Mouse (Mus musculus) retina, postnatal 1 day (tissue): ENCODE data around the gene Mab21l3.
"Not testable (repeated sequence)": the region's sequence is repeated elsewhere in the genome, so short reads cannot be mapped to it uniquely, and the experiment has no call there.

Source experiments
- DNase-seq: peaks from one replicate; pipeline ENCODE4 v3.0.0-alpha.2; 2012

The Mab21l3 gene

GRCm38 (mm10) chr3:101836971-101837370, 11.8 kb downstream of the Mab21l3 start:
- DNase-seq, result no peak

GRCm38 (mm10) chr3:101836532-101836931, 12.2 kb downstream of the Mab21l3 start:
- DNase-seq, result no peak

DNA sequence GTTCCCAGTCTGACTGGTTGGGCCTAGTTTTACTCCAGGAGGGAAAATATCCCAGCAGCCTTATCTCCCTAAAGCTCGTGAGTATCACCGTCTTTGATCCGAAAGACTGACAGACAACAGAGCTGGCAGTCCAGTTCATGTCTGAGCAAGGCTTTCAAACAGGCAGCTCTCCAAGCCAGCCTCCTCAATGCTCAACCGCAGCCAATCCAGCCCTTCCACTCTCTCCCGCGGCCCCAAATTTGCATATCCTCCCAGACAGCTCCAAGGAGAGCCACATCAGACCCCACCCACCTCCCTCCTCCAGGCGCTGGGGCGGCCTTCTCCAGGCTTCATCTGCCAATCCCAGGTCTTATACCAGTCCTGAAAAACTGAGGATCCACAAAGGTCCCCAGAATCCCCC, 12.7 kb downstream of the Mab21l3 start:
- peak; percentile 80 for DNase-seq

- DNase-seq, result peak; percentile 50
Measured at GRCm38 (mm10) chr3:101831189-101831858, 17.4 kb downstream of the Mab21l3 start.

DNA sequence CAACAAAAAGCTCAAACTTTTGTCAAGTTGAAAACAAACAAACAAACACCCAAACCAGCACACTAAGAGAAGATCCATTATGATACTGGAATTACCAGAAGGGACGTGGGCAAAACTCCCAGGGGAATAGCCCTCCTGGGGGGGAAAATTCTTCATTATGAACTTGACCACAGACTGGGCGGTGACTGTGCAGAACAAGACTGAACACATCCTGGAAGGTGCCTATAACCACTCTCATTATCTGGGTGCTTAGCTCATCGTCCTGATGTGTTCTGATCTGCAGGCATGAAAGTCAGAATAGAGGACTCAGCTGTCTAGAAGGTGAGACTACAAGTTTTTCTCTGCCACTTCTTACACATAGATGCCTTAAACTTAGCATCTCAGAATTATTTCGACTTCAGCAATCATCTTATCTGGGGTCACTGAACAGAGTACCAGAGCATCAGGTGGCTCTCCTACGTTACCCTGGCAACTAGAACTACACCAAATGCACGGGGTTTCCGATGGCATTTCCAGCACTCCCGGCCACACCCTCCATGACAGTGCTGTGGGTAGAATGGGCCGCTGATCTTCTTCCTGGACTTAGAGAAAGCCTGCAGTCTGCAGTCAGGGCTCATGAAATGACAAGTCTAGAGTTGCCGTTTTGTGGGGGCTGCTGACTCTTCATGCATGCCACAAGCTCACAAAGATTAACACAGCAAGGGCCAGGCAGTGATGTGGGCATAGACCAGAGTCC, 18.7 kb downstream of the Mab21l3 start:
- DNase-seq, result no peak

GRCm38 (mm10) chr3:101828595-101828994, 20.2 kb downstream of the Mab21l3 start:
- DNase-seq, result no peak

DNA sequence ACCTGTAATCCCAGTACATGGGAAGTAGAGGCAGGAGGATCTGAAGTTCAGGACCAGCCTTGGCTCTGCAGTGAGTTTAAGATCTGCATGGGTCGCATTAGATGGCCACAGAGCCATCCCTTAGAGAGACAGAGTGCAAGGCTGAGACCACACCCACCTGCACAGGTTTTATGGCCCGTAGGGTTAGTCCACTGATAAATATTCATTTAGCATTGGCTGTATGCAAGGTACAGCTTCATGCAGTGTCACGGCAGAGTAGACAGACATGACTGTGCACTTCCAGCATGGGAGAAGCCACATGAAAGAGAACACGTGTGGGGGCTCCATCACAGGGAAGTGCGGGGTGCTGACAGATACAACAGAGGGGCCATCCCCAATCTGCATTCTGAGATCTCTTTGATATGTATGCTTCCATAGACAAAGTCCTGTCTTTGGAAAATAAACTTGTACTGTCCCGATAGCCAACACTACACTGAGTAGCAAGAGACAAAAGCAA, 21.5 kb downstream of the Mab21l3 start:
- DNase-seq, result no peak

GRCm38 (mm10) chr3:101824338-101824737, 24.4 kb downstream of the Mab21l3 start:
- no peak for DNase-seq

DNA sequence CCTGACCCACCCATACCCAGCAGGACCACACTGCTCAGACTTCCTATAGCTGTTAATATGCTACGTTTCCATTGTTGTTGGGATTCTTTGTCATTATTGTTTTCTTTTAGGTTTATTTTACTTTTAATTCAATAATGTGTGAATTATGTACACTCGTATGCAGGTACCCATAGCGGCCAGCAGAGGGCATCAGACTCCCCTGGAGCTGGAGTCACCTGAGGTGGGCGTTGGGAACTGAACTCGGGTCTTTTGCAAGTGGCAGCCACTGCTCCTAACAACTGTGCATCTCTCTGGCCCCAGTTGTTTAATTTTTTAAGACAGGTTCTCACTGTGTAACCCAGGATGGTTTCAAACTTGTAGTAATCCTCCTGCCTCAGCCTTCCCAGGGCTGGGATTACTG, 26.7 kb downstream of the Mab21l3 start:
- DNase-seq, result no peak

- not testable (repeated sequence) for DNase-seq
Measured at GRCm38 (mm10) chr3:101820708-101821107, 28.1 kb downstream of the Mab21l3 start.

- no peak for DNase-seq
Measured at GRCm38 (mm10) chr3:101816006-101816405, 32.8 kb downstream of the Mab21l3 start.

- no peak for DNase-seq
Measured at GRCm38 (mm10) chr3:101814790-101815189, 34.0 kb downstream of the Mab21l3 start.

- peak; percentile 83 for DNase-seq
Measured at GRCm38 (mm10) chr3:101812341-101812962, 36.3 kb downstream of the Mab21l3 start.

GRCm38 (mm10) chr3:101811931-101812330, 36.8 kb downstream of the Mab21l3 start:
- no peak for DNase-seq

DNA sequence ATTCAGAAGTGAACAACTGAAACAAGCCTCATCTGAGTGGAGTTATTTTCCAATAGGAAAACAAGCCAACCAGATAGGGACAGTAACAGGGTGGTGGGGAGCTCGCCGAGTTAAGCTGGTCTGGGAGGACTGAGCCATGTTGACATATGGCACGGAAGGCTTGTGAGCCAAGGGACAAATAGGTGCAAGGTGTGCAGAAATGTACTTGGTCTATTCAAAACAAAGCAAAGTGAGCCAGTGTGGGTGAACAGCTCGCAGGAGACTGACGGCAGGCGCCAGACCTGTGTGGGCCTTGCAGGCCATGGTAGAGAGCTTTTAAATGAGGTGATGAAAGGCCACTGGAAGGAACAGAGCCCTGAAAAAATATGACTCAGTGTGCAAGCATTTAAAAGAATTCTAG, 41.1 kb downstream of the Mab21l3 start:
- no peak for DNase-seq

GRCm38 (mm10) chr3:101806941-101807340, 41.8 kb downstream of the Mab21l3 start:
- DNase-seq, result no peak

DNA sequence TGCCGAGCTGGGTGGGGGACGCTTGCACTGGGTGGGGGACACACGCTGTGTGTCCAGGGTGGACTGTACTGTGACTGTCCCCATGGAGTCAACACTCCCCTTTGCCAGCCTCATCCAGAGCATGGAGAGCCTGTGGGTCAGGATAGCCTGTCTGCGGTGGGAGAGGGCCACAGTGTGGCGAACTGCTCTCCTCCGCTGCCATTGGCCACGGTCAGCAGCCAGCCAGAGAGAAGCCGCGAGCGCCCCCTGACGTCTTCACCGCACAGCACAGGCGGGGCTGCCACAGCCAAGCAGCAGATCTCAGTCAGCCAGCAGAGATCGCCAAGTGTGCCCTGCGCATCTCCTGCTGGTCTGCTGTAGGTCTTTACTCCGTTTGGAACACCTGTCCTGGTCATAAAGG, 42.6 kb downstream of the Mab21l3 start:
- peak; percentile 85 for DNase-seq

DNA sequence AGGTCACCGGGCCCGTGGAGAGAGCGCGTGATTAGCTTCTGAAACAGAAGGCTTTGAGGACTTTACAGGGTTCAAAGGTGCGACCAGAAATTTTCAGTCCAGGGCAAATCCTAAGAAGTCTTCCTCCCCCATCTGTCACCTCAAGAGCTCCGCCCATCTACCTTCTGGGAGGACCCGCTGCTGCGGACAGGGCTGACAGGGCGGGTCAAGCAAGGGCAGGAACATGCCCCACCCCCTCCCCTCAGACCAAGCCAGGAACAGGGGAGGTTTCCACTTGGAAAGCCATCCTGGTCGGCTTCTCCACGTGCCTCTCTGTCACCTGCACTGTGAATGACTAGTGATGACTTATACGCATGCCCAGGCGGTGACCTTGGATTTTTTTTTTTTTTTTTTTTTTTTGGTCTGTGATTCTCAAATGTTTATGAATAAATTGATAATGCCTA, 43.2 kb downstream of the Mab21l3 start:
- DNase-seq, result peak; percentile 33

- no peak for DNase-seq
Measured at GRCm38 (mm10) chr3:101804971-101805561, 43.7 kb downstream of the Mab21l3 start.

DNA sequence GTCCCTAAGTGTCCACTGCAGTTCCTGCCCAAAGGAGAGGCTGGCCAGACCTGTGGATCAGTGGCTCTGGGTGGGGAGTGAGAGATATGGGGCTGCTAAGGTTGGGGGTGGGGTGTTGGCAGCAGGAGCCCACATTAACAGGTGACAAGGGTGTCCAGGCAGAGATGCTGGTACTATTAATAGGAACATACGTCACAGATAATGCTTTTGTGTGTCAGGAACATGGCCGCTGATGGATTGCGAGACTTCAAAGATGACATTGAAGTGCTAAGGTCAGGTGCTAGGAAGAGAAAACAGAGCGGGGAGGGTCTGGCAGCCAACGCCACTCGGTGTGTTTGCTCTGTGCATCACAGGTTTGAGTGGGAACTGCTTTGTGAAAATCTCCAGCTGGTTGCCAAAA, 44.4 kb downstream of the Mab21l3 start:
- DNase-seq, result no peak

DNA sequence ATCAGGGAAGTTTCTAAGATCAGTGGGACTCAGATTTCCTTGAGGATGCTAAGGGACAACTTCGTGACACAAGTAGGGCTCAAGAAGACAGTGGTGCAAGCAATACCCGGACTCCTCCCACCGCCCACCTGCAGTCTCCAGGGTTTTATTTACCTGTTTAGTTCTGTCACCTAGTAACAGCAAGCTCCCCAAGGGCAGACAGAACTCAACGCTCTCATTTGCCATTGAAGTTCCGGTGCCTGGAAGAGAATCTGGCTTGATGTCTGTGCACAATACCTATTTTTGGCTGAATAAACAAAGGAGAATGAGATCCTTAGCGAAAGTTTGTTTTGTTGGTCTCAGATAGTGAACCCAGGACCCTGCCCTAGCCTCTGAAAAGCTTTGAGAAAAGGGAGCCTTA, 45.0 kb downstream of the Mab21l3 start:
- DNase-seq, result no peak

DNA sequence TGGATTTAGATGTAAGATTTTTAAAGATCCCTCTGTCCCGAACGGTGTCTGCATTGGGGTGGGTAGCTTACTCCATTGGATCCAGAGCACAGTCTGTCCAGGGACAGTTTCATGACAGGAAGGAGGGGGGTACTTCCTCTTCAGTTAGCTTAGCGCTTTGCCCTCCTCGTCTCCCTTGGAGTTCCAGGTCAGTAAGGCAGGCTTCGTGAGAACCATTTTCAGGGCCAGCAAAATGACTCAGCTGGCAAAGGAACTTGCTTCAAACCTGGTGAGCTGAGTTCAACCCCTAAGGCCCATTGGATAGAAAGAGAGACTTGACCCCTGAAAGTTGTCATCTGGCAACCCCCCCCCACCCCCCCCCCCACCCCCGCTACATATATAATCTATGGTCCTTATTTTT, 46.0 kb downstream of the Mab21l3 start:
- no peak for DNase-seq

- DNase-seq, result no peak
Measured at GRCm38 (mm10) chr3:101800596-101801018, 48.2 kb downstream of the Mab21l3 start.
